Mouse (Mus musculus) stomach, postnatal 0 days (tissue): Measurements from ENCODE around the gene Ptf1a.

ENCODE experiments used
- CTCF ChIP-seq: IDR thresholded peaks from 2 replicates; pipeline ENCODE4 v1.5.1; 2016; ENCODE audit warnings: antibody characterized with exemption, low read depth, mild to moderate bottlenecking, moderate library complexity
- EP300 ChIP-seq: optimal IDR thresholded peaks from 2 replicates; pipeline ENCODE3; 2016; ENCODE audit warnings: antibody characterized with exemption

- no peak for TF ChIP-seq CTCF
- TF ChIP-seq EP300 = no peak
These were observed 13.7 kb upstream of the Ptf1a start for GRCm38 (mm10) chr2:19431614-19432323.
